ENCODE assay signal across 8 mouse cellular contexts in the genomic region with DNA sequence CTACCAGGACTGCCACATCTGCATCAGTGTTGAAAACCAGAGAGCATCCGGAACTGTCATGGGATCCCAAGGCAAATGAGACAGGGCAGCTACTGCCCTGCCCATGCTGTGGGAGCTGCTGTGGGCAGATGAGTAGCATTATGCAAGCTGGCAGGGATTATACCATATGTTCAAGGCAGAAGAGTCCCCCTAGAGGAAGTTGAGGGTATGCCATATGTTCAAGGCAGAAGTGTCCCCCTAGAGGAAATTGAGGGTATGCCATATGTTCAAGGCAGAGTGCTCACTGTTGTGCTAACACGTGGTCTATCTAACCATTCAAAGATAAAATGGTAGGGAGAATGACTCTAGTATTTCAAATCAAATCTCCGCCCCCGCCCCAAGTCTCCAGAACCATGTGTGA.
DNase-seq lines count a peak whose midpoint lies in the region; ATAC-seq lines count a peak whose summit lies in the region.

No protein-coding gene starts in this region.

- no peaks in the 10 kb centered on the region for H3K4me1 ChIP-seq in forebrain, embryonic 14.5 days (ENCODE audit: control insufficient read depth, insufficient read depth, low read length)
- H3K4me1 ChIP-seq in forebrain, embryonic 10.5 days = no peaks in the 10 kb centered on the region
- H3K4me1 ChIP-seq in heart, embryonic 16.5 days (ENCODE audit: control insufficient read depth, insufficient read depth, low read length) = peaks cover 13% of the 10 kb centered on the region

- no peak overlapping the region for H3K4me2 ChIP-seq in forebrain, embryonic 14.5 days (ENCODE audit: low read length)
- H3K4me2 ChIP-seq in heart, embryonic 16.5 days (ENCODE audit: low read depth, low read length) = no peak overlapping the region

- no peak overlapping the region for H3K9ac ChIP-seq in forebrain, embryonic 14.5 days (ENCODE audit: low read length)
- no peak overlapping the region for H3K9ac ChIP-seq in heart, embryonic 16.5 days (ENCODE audit: low read length)

- ATAC-seq in forebrain, embryonic 14.5 days = peak; percentile 48
- ATAC-seq in heart, embryonic 16.5 days (replicated peaks; ENCODE audit: extremely low read depth, insufficient read depth, low FRiP score) = 0 out of 2 replicates have a peak, but pooled peaks have one; percentile 20
- peak; percentile 99 for ATAC-seq in megakaryocyte progenitor cell, adult 5-6 weeks (replicated peaks; ENCODE audit: poor library complexity)

- no peak overlapping the region for H3K27ac ChIP-seq in forebrain, embryonic 14.5 days (ENCODE audit: low read depth, low read length)
- H3K27ac ChIP-seq in forebrain, embryonic 10.5 days = no peak overlapping the region
- no peak overlapping the region for H3K27ac ChIP-seq in heart, embryonic 16.5 days (ENCODE audit: low read length)

- no peak overlapping the region for H3K4me3 ChIP-seq in forebrain, embryonic 14.5 days (ENCODE audit: low read depth, low read length)
- H3K4me3 ChIP-seq in forebrain, embryonic 10.5 days = no peak overlapping the region
- H3K4me3 ChIP-seq in heart, embryonic 16.5 days (ENCODE audit: low read length) = no peak overlapping the region

- WGBS in forebrain, embryonic 14.5 days = 72% methylated on average over 4 of the region's 4 CpGs
- 69% methylated on average over 4 of the region's 4 CpGs for WGBS in forebrain, embryonic 10.5 days
- WGBS in heart, embryonic 16.5 days = 74% methylated on average over 4 of the region's 4 CpGs

- H3K36me3 ChIP-seq in forebrain, embryonic 14.5 days (ENCODE audit: control insufficient read depth, insufficient read depth, low read length) = no peaks in the 10 kb centered on the region
- no peaks in the 10 kb centered on the region; the same call in 1 of the 2 replicates for H3K36me3 ChIP-seq in forebrain, embryonic 10.5 days (replicated peaks)
- H3K36me3 ChIP-seq in heart, embryonic 16.5 days (ENCODE audit: control insufficient read depth, insufficient read depth) = no peaks in the 10 kb centered on the region

- no peaks in the 10 kb centered on the region for H3K27me3 ChIP-seq in forebrain, embryonic 14.5 days (replicated peaks; ENCODE audit: control insufficient read depth, insufficient read depth, low read length)
- no peaks in the 10 kb centered on the region for H3K27me3 ChIP-seq in forebrain, embryonic 10.5 days (ENCODE audit: poor library complexity, severe bottlenecking)
- no peaks in the 10 kb centered on the region for H3K27me3 ChIP-seq in heart, embryonic 16.5 days (ENCODE audit: control insufficient read depth, insufficient read depth, low read length)

- peak; percentile 50 for DNase-seq in forebrain, embryonic 14.5 days (ENCODE audit: low spot score)
- no peak for DNase-seq in forebrain, embryonic 10.5 days (ENCODE audit: extremely low spot score, low spot score)
- peak; percentile 42 for DNase-seq in thymus, postnatal 14 days
- no peak for DNase-seq in thymus, postnatal 4 days
- DNase-seq in right cerebral cortex, postnatal 25 days = no peak
- DNase-seq in frontal cortex, postnatal 36 days (ENCODE audit: low spot score in 2 of 2) = no peak

- no peaks in the 10 kb centered on the region for H3K9me3 ChIP-seq in forebrain, embryonic 14.5 days (replicated peaks; ENCODE audit: control insufficient read depth, low read length)
- H3K9me3 ChIP-seq in forebrain, embryonic 10.5 days = no peaks in the 10 kb centered on the region
- no peaks in the 10 kb centered on the region for H3K9me3 ChIP-seq in heart, embryonic 16.5 days (replicated peaks; ENCODE audit: control insufficient read depth, low read length)

Comparison
In these comparisons a context has a peak if more than half of its experiments do, and no peak if none do; other contexts are left out.
1. DNase-seq: peak in forebrain, embryonic 14.5 days (single experiment) and thymus, postnatal 14 days (single experiment); none in forebrain, embryonic 10.5 days (single experiment), thymus, postnatal 4 days (single experiment), right cerebral cortex, postnatal 25 days (single experiment) and frontal cortex, postnatal 36 days (0 of 2).
2. ATAC-seq: peak in every context shown above with its lines; median percentile 99 in megakaryocyte progenitor cell, adult 5-6 weeks; 48 in forebrain, embryonic 14.5 days; 20 in heart, embryonic 16.5 days.